Mouse (Mus musculus): ENCODE data around the gene Gm20661. TPM values are rescaled to one million over a fixed set of nuclear protein-coding genes. Genes with fewer than 3 reads are reported as not detected.

Gm20661 gene
- total RNA-seq (2014; rRNA removed), result 0.55 TPM in 1 of 2 replicates, not detected in the other
- polyA plus RNA-seq (2015; fragmentation: Nextera tagmentation; extraction: Ambion mirVana), result 0.33 and 0.48 TPM in 2 replicates

DNA sequence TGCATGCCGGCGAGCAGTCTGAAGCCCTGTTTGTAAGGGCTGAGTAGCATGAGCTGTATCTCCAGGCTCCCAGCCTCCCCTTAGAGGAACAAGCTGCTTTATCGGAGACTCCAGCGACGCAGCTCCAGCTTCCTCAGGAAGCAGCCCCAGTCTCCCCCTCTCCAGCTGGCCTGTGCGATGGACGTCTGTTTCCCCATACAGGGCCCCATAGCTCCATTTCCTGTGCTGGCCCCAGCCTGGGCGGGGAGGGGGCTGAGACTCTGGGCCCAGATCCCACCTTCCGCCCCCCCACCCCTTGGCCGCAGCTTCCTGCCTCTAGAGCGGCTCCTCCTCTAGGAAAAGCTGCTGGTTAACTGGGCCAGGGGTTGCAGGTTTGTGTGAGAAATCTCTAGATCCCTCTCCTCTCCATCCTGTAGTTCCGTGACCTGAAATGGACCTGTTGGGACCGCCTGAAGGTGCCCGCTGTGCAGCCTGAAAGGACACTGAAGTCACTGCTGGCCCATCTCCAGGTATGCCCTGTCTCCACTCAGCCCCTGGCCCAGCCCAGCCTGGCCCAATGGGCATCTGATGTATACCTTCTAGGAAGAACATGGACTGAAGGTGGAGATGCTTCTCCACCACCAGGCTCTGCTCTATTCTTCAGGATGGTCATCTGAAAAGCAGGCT lies at the start of gene Gm20661:
Gene Gm20661, plus strand, starts transcription at position 378 of the 666 bp plus-strand sequence.
- peaks cover 6% of the 10 kb centered on the region for H3K4me1 ChIP-seq (ENCODE audit: insufficient read depth, low read length)
- H3K27me3 ChIP-seq (ENCODE audit: insufficient read depth, low read length), result 0 out of 2 replicates have a peak, but pooled peaks cover 4% of the 10 kb centered on the region
- no peak for ATAC-seq (ENCODE audit: low FRiP score)
- DNase-seq (ENCODE audit: low spot score), result peak; percentile 47
- H3K9me3 ChIP-seq (ENCODE audit: low read length), result no peaks in the 10 kb centered on the region
- H3K4me3 ChIP-seq (ENCODE audit: low read depth, low read length), result no peak within 1 kb of the TSS
- TF ChIP-seq CTCF (IDR thresholded peaks at IDR 0.05), result no peak
- WGBS, result 44% methylated on average over 14 of the region's 14 CpGs
- no peak within 1 kb of the TSS for H3K9ac ChIP-seq (replicated peaks; ENCODE audit: low read length, poor library complexity, severe bottlenecking)
- H3K27ac ChIP-seq (ENCODE audit: low read depth, low read length), result peak within 1 kb of the TSS; percentile 34
- H3K36me3 ChIP-seq (ENCODE audit: insufficient read depth, low read length), result 0 out of 2 replicates have a peak, but pooled peaks cover 3% of the 10 kb centered on the region
- H3K4me2 ChIP-seq (ENCODE audit: low read depth, low read length, poor library complexity, severe bottlenecking), result peak within 1 kb of the TSS; percentile 18; the same call in 1 of the 2 replicates

DNA sequence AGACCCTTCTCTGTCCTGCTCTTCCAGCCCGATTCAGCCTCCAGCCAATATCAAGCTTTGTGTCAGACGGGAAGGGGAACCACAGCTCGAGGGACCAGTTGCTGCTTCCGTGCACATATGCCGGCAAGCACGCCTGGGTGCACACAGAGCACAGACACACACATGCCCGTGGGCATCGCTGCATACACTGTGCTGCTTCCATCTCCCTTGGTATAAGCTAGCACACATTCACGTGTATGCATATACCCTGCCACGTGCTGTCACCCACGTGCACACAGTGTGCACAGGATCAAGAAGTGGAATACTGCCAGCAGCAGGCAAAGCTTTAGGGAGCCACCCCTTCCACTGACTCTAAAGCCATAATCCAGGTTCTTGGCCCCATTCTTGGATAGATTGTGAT lies 48.7 kb upstream of the Gm20661 start:
- Histone ChIP-seq H3K9ac (replicated peaks; ENCODE audit: low read length, poor library complexity, severe bottlenecking) (no peak overlapping the region), H3K4me2 (ENCODE audit: low read depth, low read length, poor library complexity, severe bottlenecking) (no peak overlapping the region), H3K27ac (ENCODE audit: low read depth, low read length) (no peak overlapping the region), H3K9me3 (ENCODE audit: low read length) (no peaks in the 10 kb centered on the region), H3K4me3 (ENCODE audit: low read depth, low read length) (no peak overlapping the region), H3K36me3 (ENCODE audit: insufficient read depth, low read length) (no peaks in the 10 kb centered on the region), H3K27me3 (ENCODE audit: insufficient read depth, low read length) (no peaks in the 10 kb centered on the region), H3K4me1 (ENCODE audit: insufficient read depth, low read length) (0 out of 2 replicates have a peak, but pooled peaks cover 10% of the 10 kb centered on the region)
- TF ChIP-seq CTCF (IDR thresholded peaks at IDR 0.05), result no peak
- ATAC-seq (ENCODE audit: low FRiP score) (no peak), DNase-seq (ENCODE audit: low spot score) (peak; percentile 47)
- 84% methylated on average over 11 of the region's 11 CpGs for WGBS

DNA sequence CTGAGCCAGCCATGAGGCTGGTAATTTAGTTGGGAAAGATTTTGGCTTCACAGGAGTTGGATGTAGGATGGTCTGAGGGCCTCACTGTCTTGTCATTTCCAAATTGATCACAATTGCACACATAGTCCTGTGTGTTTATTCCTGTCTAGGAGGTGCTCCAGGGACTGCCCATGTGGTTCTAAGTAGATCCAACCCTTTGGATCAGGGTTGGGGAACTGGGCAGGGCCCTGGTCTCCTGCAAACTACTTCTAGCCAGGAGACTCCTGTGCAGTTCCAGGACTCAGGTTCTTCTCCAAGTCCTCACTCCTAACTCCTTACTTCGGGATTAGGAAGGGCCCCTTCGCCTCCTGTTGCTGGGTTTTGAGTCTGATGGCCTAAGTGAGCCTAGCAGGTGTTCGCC lies 47.5 kb upstream of the Gm20661 start, which contains the start of gene Camkv:
Gene Camkv, plus strand, starts transcription at position 301 of the 400 bp plus-strand sequence.
- no peaks in the 10 kb centered on the region for H3K36me3 ChIP-seq (ENCODE audit: insufficient read depth, low read length)
- peak within 1 kb of the TSS; percentile 76 for H3K9ac ChIP-seq (replicated peaks; ENCODE audit: low read length, poor library complexity, severe bottlenecking)
- H3K9me3 ChIP-seq (ENCODE audit: low read length), result no peaks in the 10 kb centered on the region
- no peak within 1 kb of the TSS for H3K27ac ChIP-seq (ENCODE audit: low read depth, low read length)
- TF ChIP-seq CTCF (IDR thresholded peaks at IDR 0.05), result no peak
- ATAC-seq (ENCODE audit: low FRiP score), result no peak
- H3K27me3 ChIP-seq (ENCODE audit: insufficient read depth, low read length), result no peaks in the 10 kb centered on the region
- 0 out of 2 replicates have a peak, but pooled peaks cover 10% of the 10 kb centered on the region for H3K4me1 ChIP-seq (ENCODE audit: insufficient read depth, low read length)
- H3K4me2 ChIP-seq (ENCODE audit: low read depth, low read length, poor library complexity, severe bottlenecking), result peak within 1 kb of the TSS; percentile 78
- peak within 1 kb of the TSS; percentile 67 for H3K4me3 ChIP-seq (ENCODE audit: low read depth, low read length)
- no peak for DNase-seq (ENCODE audit: low spot score)
- 16% methylated on average over 3 of the region's 3 CpGs for WGBS

DNA sequence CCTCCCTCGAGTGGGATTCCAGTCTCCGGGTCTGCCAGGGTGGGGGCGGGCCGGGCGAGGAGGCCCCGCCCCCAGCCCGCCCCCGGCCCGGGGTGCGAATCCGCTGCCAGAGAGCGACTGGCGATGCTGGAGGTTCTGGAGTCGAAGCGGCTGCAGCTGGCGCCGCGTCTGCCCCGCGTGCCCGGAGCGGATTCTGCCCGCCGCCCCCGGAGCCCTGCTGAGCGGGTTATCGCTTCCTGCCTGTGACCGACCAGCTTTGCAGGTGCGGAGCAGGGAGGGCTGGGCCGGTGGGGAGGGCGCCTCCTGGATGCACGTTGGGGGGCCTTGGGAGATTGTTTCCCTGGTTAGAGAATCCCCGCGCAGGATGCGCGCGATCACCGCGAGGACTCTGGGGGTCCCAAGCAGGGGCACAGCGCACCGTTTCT lies 47.1 kb upstream of the Gm20661 start:
- WGBS, result 1% methylated on average over 33 of the region's 41 CpGs
- Histone ChIP-seq H3K9me3 (ENCODE audit: low read length) (no peaks in the 10 kb centered on the region), H3K36me3 (ENCODE audit: insufficient read depth, low read length) (no peaks in the 10 kb centered on the region), H3K4me3 (ENCODE audit: low read depth, low read length) (peak overlapping the region; percentile 67), H3K9ac (replicated peaks; ENCODE audit: low read length, poor library complexity, severe bottlenecking) (peak overlapping the region; percentile 76), H3K4me2 (ENCODE audit: low read depth, low read length, poor library complexity, severe bottlenecking) (peak overlapping the region; percentile 78), H3K27me3 (ENCODE audit: insufficient read depth, low read length) (no peaks in the 10 kb centered on the region), H3K4me1 (ENCODE audit: insufficient read depth, low read length) (0 out of 2 replicates have a peak, but pooled peaks cover 10% of the 10 kb centered on the region), H3K27ac (ENCODE audit: low read depth, low read length) (no peak overlapping the region)
- ATAC-seq (ENCODE audit: low FRiP score), result peak; percentile 51; the same call in 1 of the 2 replicates
- DNase-seq (ENCODE audit: low spot score), result no peak
- no peak for TF ChIP-seq CTCF (IDR thresholded peaks at IDR 0.05)

- under 1% methylated on average over 29 of the region's 29 CpGs for WGBS
- no peak for DNase-seq (ENCODE audit: low spot score)
Measured at GRCm38 (mm10) chr9:107936215-107936822, 46.5 kb upstream of the Gm20661 start.

More at GRCm38 (mm10) chr9:107936215-107936822, 46.5 kb upstream of the Gm20661 start:
- Histone ChIP-seq H3K4me2 (ENCODE audit: low read depth, low read length, poor library complexity, severe bottlenecking) (peak overlapping the region; percentile 78), H3K9ac (replicated peaks; ENCODE audit: low read length, poor library complexity, severe bottlenecking) (peak overlapping the region; percentile 76), H3K9me3 (ENCODE audit: low read length) (no peaks in the 10 kb centered on the region), H3K36me3 (ENCODE audit: insufficient read depth, low read length) (no peaks in the 10 kb centered on the region), H3K27me3 (ENCODE audit: insufficient read depth, low read length) (no peaks in the 10 kb centered on the region), H3K27ac (ENCODE audit: low read depth, low read length) (no peak overlapping the region), H3K4me1 (ENCODE audit: insufficient read depth, low read length) (0 out of 2 replicates have a peak, but pooled peaks cover 10% of the 10 kb centered on the region), H3K4me3 (ENCODE audit: low read depth, low read length) (peak overlapping the region; percentile 67)
- peak; percentile 59 for ATAC-seq (ENCODE audit: low FRiP score)
- TF ChIP-seq CTCF (IDR thresholded peaks at IDR 0.05), result no peak

Data from midbrain, postnatal 0 days (tissue).